Comparison of ENCODE assay signal across 18 mouse cellular contexts in genomic region chr5:73061506-73062155, GRCm38 (mm10). TPM values are rescaled to one million over a fixed set of nuclear protein-coding genes. Genes with fewer than 3 reads are reported as not detected.
DNase-seq lines count a peak whose midpoint lies in the region; ATAC-seq and TF ChIP-seq lines count a peak whose summit lies in the region.
"Had no signal": no experiment of that assay in that cellular context is flagged by ENCODE, and none has a peak within 500 bp of the region (broad histone marks: within the 10 kb centered on the region; RNA-seq: fewer than 3 reads in every experiment).

No protein-coding gene starts in this region.

- H3K4me2 ChIP-seq in forebrain, postnatal 0 days (ENCODE audit: low read depth): no peak overlapping the region
- H3K4me2 ChIP-seq in neural tube, embryonic 15.5 days: peak overlapping the region; percentile 24
- H3K4me2 ChIP-seq: midbrain, embryonic 12.5 days had no signal

- H3K9me3 ChIP-seq in forebrain, postnatal 0 days (ENCODE audit: low read length): no peaks in the 10 kb centered on the region
- H3K9me3 ChIP-seq in neural tube, embryonic 15.5 days (replicated peaks): no peaks in the 10 kb centered on the region
- H3K9me3 ChIP-seq: midbrain, embryonic 12.5 days had no signal

- H3K36me3 ChIP-seq in forebrain, postnatal 0 days (ENCODE audit: insufficient read depth): peaks cover 39% of the 10 kb centered on the region
- H3K36me3 ChIP-seq in neural tube, embryonic 15.5 days: peaks cover 34% of the 10 kb centered on the region

- no peak overlapping the region for H3K4me3 ChIP-seq in forebrain, postnatal 0 days (ENCODE audit: low read depth, low read length)
- no peak overlapping the region for H3K4me3 ChIP-seq in neural tube, embryonic 15.5 days (replicated peaks)
- H3K4me3 ChIP-seq: erythroblast, embryonic 14.5 days; midbrain, embryonic 12.5 days had no signal

- WGBS in forebrain, postnatal 0 days: 14% methylated on average over 11 of the region's 11 CpGs
- 38% methylated on average over 11 of the region's 11 CpGs for WGBS in neural tube, embryonic 15.5 days

- no peak overlapping the region for H3K27ac ChIP-seq in forebrain, postnatal 0 days (ENCODE audit: low read depth, low read length)
- H3K27ac ChIP-seq in neural tube, embryonic 15.5 days (replicated peaks): peak overlapping the region; percentile 63
- H3K27ac ChIP-seq: liver, embryonic 14.5 days; midbrain, embryonic 12.5 days had no signal

- DNase-seq in layer of hippocampus, adult 11-12 months (ENCODE audit: low spot score): peak; percentile 27
- DNase-seq in layer of hippocampus, postnatal 10 days (ENCODE audit: low spot score in 2 of 2): no peak
- DNase-seq in right cerebral cortex, adult 18-20 months: peak; percentile 46
- DNase-seq in right cerebral cortex, postnatal 4 days: no peak
- peak; percentile 48 for DNase-seq in forebrain, postnatal 0 days
- no peak for DNase-seq in spleen, postnatal 36 days (ENCODE audit: low spot score in 2 of 2)
- DNase-seq: cerebellum, adult 2 months; gastrocnemius, postnatal 10 days; heart, postnatal 4 days; kidney, adult 2 months; lung, postnatal 10 days; thymus, postnatal 25 days had no signal

- no peak for TF ChIP-seq CTCF in forebrain, postnatal 0 days (IDR thresholded peaks at IDR 0.05; ENCODE audit: low read depth)

- ATAC-seq in forebrain, postnatal 0 days: peak; percentile 83
- ATAC-seq in neural tube, embryonic 15.5 days (ENCODE audit: low FRiP score): peak; percentile 67; the same call in 1 of the 2 replicates
- ATAC-seq: CD4-positive, CD25-positive, alpha-beta regulatory T cell, adult 4 months had no signal

- H3K27me3 ChIP-seq in forebrain, postnatal 0 days (ENCODE audit: insufficient read depth, low read length): no peaks in the 10 kb centered on the region
- no peaks in the 10 kb centered on the region for H3K27me3 ChIP-seq in neural tube, embryonic 15.5 days (replicated peaks)
- H3K27me3 ChIP-seq: midbrain, embryonic 12.5 days had no signal

- no peak overlapping the region for H3K9ac ChIP-seq in forebrain, postnatal 0 days
- H3K9ac ChIP-seq in neural tube, embryonic 15.5 days (replicated peaks): no peak overlapping the region
- H3K9ac ChIP-seq: liver, embryonic 14.5 days; midbrain, embryonic 12.5 days had no signal

- H3K4me1 ChIP-seq in forebrain, postnatal 0 days (ENCODE audit: insufficient read depth): no peaks in the 10 kb centered on the region
- peaks cover 9% of the 10 kb centered on the region for H3K4me1 ChIP-seq in neural tube, embryonic 15.5 days

RNA-seq across cellular contexts. Expression of gene Slc10a4, which starts 54.9 kb away (rescaled TPM):
- total RNA-seq in layer of hippocampus, postnatal 10 days (2021): 1 to 10 TPM; 5.8 to 7.3 TPM
- 6.5 and 14.2 TPM in 2 replicates for total RNA-seq in forebrain, postnatal 0 days (2014; rRNA removed)
- 21.3 and 27.0 TPM in 2 replicates for polyA plus RNA-seq in forebrain, postnatal 0 days (2015; fragmentation: Nextera tagmentation; extraction: Ambion mirVana)
- 34.4 and 42.5 TPM in 2 replicates for polyA plus RNA-seq in neural tube, embryonic 15.5 days (2015; fragmentation: Nextera tagmentation; extraction: Ambion mirVana)
- total RNA-seq: gastrocnemius, postnatal 10 days; neutrophil, adult 5-6 weeks had no signal
- polyA plus RNA-seq: CD4-positive, CD25-positive, alpha-beta regulatory T cell, adult 4 months; erythroblast, embryonic 14.5 days had no signal

Comparison
In these comparisons a context has a peak if more than half of its experiments do, and no peak if none do; other contexts are left out.
1. DNase-seq: peak in layer of hippocampus, adult 11-12 months (single experiment), right cerebral cortex, adult 18-20 months (single experiment) and forebrain, postnatal 0 days (single experiment); none in layer of hippocampus, postnatal 10 days (0 of 2), right cerebral cortex, postnatal 4 days (single experiment) and spleen, postnatal 36 days (0 of 2).